Mouse (Mus musculus) embryo, embryonic 10 days (tissue): Measurements from ENCODE around the gene Zfp983.
"Not testable (repeated sequence)": the region's sequence is repeated elsewhere in the genome, so short reads cannot be mapped to it uniquely, and the experiment has no call there.

Experiments used
- DNase-seq: peaks from one replicate; pipeline ENCODE4 v3.0.0-alpha.2; 2015; ENCODE audit warnings: low spot score

Gene Zfp983

DNA sequence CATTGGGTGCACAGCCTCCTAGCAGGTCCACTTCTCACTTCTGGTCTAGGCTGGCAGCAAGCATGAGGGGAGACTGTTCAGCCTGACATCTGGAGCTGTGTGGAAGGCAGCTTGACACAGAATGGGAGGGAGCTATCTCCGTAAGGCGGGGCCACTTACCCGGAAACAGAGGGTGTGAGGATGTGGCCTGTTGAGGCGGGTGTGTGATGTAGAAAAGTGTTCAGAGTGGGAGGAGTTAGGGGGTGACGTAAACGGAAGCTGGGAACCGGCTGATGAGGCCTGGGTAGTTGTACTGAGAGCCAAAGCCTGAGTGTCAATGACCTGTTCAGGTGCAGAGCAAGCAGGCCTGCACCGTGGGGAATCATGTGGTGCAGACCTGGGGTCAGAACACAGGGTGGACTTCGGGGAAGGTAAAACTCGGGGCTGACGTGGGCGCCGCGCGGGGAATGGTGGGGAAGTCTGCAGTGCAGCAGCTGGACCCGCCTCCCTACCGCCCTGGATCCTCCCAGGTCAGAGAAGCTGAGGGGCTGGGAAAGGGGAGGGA is at the start of gene Zfp983:
Gene Zfp983, plus strand, starts transcription at position 261 of the 544 bp plus-strand sequence.
- DNase-seq = peak; percentile 93

DNA sequence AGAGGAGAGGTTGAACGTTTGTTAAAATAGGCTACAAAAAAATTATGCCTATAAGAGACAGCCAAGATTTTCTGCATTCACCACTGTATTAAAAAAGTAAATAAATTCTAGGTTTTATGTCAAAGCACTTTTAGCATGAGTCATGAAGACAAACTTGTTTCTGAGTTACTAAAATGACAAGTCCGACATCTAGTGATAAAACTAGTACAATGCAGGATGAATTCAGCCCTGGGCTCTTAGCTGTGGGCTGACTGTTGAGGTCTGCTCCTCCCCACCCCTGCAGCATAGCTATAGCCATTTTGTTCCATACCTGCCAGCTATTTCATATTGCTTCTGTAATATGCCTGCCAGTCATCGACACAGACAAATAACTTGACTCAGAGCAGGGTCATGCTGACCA is 34.1 kb upstream of the Zfp983 start:
- DNase-seq = no peak

DNA sequence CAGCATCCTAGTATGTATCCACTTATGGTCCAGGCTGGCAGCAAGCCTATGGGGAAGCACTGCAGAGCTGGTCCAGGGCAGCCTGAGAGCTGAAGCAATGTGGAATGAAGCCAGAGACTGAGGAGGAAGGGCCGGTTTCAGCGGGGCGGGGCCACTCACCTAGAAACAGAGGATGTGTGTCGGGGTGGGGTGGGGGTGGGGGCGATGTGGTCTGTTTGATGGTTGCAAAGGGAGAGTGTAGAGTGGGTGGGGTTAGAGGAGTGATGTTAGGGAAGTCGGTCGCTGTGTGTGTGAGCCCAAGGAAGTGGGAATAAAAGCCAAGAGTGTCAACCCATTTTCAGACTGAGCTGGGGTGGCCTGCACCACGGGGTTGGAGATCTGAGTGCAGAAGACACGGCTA is 33.1 kb upstream of the Zfp983 start:
- DNase-seq = no peak

DNA sequence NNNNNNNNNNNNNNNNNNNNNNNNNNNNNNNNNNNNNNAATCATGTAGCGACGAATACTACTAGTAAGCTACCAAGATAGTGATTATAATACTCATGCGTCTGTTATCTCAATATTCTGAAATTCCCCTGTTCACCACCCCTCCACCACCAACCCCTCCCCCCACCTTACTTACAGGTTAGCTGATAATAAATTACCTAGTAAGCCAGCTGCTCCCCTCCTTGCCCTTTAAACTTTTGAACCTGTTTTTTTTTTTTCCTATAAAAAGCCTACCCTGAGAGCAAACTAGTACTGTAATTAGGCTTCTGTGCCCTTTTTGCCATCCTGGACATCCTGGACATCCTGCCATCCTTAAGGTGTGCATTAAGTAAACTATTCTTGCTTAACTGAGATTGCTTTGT is 26.8 kb upstream of the Zfp983 start:
- no peak for DNase-seq

DNA sequence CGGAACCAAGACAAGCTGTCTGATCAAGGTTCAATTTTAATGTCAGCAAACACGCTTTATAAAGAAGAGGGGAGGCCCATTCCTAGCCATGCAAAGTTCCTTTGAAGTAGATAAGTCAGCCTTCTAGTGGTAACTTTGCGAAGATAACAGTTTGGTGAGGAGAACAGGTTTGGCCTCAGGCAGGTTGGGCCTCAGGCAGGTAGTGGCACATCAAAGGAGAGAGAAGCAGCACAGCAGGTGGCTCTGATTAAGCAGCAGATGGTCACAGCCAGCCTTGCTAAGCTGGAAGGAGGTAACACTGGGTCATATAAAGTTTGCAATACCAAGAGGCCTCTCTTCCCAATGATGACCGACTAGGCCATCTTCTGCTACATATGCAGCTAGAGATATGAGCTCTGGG is 14.7 kb upstream of the Zfp983 start:
- DNase-seq = not testable (repeated sequence)

DNA sequence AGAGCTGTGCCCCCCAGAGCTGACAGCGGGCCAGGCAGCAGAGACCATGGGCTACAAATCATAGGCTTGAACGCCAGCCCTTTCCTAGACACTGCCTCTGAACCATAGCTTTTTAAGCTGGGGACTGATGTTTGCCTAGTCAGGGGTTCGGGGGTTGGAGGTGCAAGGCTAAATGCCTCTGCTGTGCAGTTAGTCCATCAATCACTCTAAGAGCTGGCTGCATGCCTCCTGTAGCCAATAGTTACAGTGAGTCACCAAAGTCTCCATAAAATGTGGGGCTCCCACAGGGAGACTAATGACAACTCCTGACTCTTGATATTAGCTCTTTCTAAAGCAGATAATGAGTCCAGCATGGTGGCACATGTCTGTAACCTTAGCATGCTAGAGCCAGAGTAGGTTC is 1.6 kb upstream of the Zfp983 start:
- DNase-seq = peak; percentile 6

DNA sequence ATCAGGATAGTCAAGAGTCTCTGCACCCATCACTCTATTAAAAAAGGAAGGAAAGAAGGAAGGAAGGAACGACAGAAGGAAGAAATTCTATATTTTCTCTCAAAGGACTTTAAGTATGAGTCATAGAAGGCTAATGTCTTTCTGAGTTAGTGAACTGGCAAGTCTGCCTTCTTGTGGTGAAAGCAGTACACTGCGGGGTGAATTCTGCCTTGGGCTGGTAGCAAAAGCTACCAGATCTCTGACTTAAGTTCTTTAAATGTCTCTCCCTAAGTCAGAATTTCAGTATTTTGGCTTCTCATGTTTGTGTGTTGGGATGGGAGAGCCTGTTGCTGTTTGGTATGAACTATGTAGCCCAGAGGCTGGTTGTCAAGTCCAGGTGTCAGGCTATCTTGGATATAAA is 488 bp upstream of the Zfp983 start:
- DNase-seq = peak; percentile 39

DNA sequence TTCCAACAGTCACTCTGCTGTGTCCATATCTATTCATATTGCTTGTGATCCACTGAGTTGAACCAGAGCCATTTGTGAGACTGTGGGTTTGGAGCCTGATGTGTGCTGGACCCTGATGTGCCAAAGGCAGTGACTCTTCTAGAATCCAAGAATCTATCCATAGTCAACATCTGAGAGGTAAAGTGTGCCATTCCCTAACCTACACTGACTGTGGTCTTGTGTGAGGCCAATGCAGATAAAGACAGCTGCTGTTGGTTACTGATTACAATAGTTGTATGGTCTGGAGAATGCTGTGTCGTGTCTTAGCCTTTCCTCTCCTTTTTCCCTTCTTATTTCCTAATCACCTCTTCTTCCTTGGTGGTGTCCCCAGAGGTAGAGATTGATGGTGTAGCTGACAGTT is 28.4 kb downstream of the Zfp983 start:
- DNase-seq = not testable (repeated sequence)

DNA sequence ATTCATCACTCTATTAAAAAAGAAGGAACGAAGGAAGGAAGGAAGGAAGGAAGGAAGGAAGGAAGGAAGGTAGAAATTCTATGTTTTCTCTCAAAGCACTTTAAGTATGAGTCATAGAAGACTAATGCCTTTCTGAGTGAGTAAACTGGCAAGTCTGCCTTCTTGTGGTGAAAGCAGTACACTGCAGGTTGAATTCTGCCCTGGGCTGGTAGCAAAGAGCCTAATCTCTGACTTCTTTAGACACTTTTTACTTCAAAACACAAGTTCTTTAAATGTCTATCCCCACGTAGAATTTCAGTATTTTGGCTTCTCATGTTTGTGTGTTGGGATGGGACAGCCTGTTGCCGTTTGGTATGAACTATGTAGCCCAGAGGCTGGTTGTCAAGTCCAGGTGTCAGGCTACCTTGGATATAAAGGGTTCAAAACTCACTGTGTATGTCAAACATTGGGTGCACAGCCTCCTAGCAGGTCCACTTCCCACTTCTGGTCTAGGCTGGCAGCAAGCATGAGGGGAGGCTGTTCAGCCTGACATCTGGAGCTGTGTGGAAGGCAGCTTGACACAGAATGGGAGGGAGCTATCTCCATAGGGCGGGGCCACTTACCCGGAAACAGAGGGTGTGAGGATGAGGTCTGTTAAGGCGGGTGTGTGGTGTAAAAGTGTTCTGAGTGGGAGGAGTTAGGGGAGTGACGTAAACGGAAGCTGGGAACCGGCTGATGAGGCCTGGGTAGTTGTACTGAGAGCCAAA is 29.0 kb downstream of the Zfp983 start:
- DNase-seq = peak; percentile 92

DNA sequence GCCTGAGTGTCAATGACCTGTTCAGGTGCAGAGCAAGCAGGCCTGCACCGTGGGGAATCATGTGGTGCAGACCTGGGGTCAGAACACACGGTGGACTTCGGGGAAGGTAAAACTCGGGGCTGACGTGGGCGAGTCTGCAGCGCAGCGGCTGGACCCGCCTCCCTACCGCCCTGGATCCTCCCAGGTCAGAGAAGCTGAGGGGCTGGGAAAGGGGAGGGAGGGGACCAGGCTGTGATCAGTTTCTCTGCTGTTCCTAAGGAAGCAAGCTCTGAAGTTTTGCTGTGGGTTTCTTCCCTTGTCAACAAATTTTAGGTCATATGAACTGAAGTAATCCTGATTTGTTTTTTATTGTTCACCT is 29.6 kb downstream of the Zfp983 start:
- not testable (repeated sequence) for DNase-seq

DNA sequence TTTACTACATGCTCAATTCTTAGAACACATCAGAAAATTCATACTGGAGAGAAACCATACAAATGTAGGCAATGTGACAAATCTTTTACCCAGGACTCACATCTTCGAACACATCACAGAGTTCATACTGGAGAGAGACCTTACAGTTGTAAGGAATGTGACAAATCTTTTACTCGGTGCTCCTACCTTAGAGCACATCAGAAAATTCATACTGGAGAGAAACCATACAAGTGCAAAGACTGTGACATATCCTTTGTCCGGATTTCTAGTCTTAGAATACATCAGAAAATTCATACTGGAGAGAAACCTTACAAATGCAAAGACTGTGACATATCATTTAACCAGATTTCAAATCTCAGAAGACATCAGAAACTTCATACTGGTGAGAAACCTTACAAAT is 41.1 kb downstream of the Zfp983 start, which contains the start of gene Gm10226:
Gene Gm10226, plus strand, starts transcription at position 301 of the 400 bp plus-strand sequence.
- DNase-seq = no peak

DNA sequence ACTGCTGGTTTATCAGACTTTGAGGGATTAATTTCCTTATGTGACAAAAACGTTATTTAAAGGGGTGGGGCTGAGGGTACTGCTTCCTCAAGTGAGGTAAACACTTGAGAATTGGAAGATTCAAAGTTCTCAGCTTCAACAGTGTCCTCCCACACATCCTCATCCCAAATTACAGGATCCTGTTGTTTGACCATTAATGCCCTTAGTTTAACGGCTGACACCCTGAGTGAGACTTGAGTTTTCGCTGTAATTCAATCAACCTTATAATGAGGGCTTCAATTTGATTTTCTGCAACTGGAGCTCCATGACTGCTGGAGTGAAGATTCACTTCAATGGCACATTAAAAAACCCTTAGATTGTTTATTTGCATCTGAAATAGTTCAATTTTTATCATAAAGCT is 42.9 kb downstream of the Zfp983 start:
- DNase-seq = no peak

DNA sequence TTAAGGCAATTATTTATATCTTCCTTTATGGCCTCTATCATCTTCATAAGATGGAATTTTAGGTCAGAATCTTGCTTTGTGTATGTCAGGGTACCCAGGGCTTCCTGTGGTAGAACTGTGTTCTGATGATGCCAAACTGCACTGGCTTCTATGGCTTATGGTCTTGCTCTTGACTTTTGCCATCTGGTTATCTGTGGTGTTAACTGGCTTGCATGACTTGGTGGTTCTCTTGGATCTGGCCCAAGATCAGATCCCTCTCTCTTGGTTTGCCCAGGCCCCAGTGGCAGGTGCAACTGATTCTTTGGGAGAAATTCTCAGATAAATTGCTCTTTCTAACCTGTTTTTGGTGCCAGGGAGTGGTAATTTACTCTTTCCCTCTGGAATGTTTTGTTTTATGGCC is 45.6 kb downstream of the Zfp983 start:
- no peak for DNase-seq

DNA sequence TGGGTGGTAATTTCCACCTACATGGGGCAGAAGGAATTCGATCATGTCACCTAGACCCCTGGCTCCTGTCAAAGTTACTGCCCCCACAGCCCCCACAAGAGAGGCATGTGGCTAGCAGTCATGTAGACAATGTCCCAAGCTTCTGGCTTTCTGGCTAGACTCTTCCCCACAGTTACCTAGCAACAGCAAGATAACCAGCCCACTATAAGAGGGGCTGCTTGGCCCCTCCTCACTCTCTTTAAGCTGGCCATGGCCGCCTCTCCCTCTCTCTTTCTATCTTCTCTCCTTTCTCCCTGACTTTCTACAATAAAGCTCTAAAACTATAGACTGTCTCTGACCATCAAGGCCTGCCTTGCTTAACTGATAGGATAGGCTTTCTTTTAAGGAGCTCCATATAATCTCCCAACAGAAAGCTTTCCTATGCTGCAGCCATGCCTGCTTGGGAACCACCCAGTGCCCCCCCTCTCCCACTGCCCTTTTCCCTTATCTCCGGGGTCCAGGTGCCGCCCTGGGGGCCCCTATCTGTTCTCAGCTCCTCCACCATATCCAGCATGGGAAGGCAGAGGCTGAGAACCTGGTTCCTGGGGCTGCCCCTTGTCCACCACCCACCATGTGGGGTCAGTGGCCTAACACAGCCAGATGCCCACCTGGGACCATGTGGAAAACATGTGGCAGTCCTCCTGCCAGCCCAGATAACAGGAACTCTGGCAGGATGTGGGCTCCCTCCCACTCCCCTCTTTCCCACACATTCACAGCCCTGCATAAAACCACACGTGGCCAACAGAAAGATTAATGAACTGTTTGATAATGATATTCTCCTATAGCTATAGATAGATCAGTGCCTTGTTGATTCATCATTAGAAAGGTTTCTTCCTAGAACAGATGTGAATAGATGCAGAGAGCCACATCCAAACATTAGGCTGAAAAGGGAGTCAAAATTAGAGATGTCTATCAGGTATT is 52.1 kb downstream of the Zfp983 start:
- DNase-seq = no peak

DNA sequence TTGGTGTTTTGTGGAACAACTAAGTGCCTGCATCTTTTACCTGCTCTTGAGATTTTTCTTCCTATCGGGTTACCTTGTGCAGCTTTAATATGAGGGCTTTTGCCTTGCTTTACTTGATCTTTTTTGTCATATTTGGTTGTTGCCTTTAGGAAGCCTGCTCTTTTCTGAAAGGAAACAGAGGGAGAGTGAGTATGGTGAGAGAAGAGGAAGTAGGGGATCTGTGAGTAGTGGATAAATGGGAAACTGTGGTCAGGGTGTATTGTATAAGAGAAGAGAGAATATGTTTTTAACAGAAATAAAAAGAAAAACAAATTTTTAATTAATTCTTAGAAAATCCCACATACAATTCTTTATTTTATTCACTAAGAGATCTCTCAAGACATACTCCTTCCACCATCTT is 53.0 kb downstream of the Zfp983 start:
- no peak for DNase-seq

DNA sequence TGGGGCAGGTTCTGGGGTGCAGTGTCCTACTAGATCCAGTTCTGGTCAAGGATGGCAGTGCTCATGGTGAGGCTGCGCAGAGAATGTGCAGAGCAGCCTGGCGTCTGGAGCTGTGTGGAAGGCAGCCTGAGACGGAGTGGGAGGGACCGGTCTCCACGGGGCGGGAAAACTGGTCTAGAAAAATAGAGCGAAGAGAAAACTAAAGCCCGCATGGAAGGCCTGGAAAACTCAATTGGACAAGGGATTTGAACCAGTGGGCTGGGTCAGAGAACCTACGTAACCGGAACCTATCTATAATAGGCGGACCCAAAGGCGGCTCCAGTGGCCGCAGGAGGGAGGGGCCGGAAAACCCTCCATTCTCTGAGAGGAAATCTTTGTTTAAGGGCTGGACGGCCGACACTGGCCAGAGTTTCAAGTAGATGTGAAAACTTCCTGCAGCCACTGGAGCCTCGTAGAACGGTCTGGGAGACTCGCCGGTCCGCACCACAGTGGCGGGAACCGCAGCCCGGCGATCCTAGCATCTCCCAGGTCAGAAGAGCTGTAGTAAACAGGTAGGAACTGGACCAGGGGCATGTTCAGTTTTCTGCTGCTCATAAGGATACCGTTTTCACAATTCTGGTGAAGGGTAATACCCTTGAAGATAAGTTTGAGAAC is 57.0 kb downstream of the Zfp983 start, which contains the start of gene Zfp760:
Gene Zfp760, plus strand, starts transcription at position 399 of the 654 bp plus-strand sequence.
- DNase-seq = peak; percentile 93

DNA sequence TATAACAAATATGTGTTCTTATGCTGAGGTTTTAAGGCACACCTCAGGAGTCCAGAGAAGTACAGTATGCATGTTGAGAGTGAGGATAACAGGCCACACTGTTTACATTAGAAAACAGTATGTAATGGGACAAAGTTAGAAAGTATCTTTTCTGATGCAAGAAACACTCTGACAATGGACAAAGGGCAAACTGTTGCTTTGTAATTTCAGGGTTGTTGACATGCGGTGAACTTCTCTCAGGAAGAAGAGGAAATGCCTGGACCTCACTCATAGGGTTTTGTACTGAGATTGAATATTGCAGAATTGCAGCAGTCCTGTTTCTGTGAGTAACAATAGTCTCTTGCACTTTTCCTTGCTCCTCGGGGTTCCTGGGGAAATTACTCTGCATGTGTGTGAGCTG is 58.0 kb downstream of the Zfp983 start:
- DNase-seq = peak; percentile 4
